Mouse (Mus musculus): ENCODE results near the gene Ddias.
A peak's percentile ranks its signal among the peaks of the same experiment; 100 is the strongest.

DNA sequence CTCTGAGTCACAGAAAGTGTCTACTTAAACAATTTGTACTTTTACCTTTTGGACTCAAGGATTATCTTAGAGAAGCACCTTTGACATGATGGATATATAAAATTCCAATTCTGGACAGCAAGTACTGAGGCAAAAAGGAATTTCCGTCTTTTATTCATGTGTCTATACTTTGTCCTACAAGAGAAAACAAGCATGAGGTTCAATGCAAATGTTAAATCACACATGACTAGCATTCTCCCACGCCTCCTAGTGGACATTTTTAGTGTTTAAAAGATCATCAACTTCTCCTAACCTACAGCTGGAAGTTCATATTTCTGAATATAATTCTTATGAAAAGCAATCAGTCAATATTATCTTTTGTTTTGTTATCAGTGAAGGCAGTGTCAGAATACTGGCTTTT is 7.5 kb downstream of the Ddias start:
- peak; percentile 44 for TF ChIP-seq CTCF (IDR thresholded peaks at IDR 0.05; ENCODE audit: low read depth, low read length)
- no peak for TF ChIP-seq POLR2A (IDR thresholded peaks at IDR 0.05; ENCODE audit: extremely low read depth, insufficient read depth, low read length)
